Mouse (Mus musculus) midbrain, embryonic 11.5 days (tissue): ENCODE data around the gene Olfr124. TPM values are rescaled to one million over a fixed set of nuclear protein-coding genes. Genes with fewer than 3 reads are reported as not detected.

Experiments
- ATAC-seq: fragments of 200-750 bp; cut with Nextera tagmentation; 2 replicates; pipeline ENCODE4 v1.8.0; 2017; ENCODE audit warnings: moderate TSS enrichment, moderate library complexity; ENCODE audit not compliant: low FRiP score
- DNase-seq: peaks from one replicate; pipeline ENCODE4 v3.0.0; 2015; ENCODE audit warnings: low spot score; ENCODE audit errors: missing footprints
- H3K27ac ChIP-seq: fragments of 300-500 bp; sonication (generic); 2 replicates; pipeline ENCODE4 v1.5.1; 2014; ENCODE audit warnings: low read depth, low read length
- H3K27me3 ChIP-seq: fragments of 300-500 bp; sonication (generic); 2 replicates; pipeline ENCODE4 v1.6.1; 2014; ENCODE audit warnings: mild to moderate bottlenecking, low read length, moderate library complexity, mixed read lengths; ENCODE audit not compliant: control insufficient read depth, insufficient read depth
- H3K36me3 ChIP-seq: fragments of 300-500 bp; sonication (generic); 2 replicates; pipeline ENCODE4 v1.6.1; 2014; ENCODE audit warnings: mild to moderate bottlenecking, low read length, moderate library complexity, mixed read lengths; ENCODE audit not compliant: control insufficient read depth, insufficient read depth
- H3K4me1 ChIP-seq: fragments of 300-500 bp; sonication (generic); 2 replicates; pipeline ENCODE4 v1.6.1; 2014; ENCODE audit warnings: low read length; ENCODE audit not compliant: control insufficient read depth, insufficient read depth
- H3K4me2 ChIP-seq: fragments of 300-500 bp; sonication (generic); 2 replicates; pipeline ENCODE4 v1.6.1; 2014; ENCODE audit warnings: mild to moderate bottlenecking, moderate library complexity
- H3K4me3 ChIP-seq: fragments of 300-500 bp; sonication (generic); 2 replicates; pipeline ENCODE4 v1.5.1; 2014; ENCODE audit warnings: low read depth, low read length
- H3K9ac ChIP-seq: fragments of 300-500 bp; sonication (generic); 2 replicates; pipeline ENCODE4 v1.6.1; 2014; ENCODE audit warnings: low read length
- H3K9me3 ChIP-seq: fragments of 300-500 bp; sonication (generic); 2 replicates; pipeline ENCODE4 v1.6.1; 2016; ENCODE audit warnings: low read length; ENCODE audit not compliant: control insufficient read depth
- WGBS: fragments of 180-500 bp; shearing (Covaris S2); extraction: QIAGEN DNeasy Blood & Tissue Kit; methylation state at CpG from one replicate; pipeline ENCODE4 v1.1.7; 2014; 5-methylcytosine and 5-hydroxymethylcytosine counted together
- polyA plus RNA-seq: library from polyadenylated mRNA; unstranded; fragments of >200 nt; fragmentation: Nextera tagmentation; extraction: Ambion mirVana; gene quantifications from 2 replicates; pipeline ENCODE4 v1.2.1, GENCODE M21; 2014

Olfr124 gene
- polyA plus RNA-seq: not detected in 2 replicates

- Histone ChIP-seq H3K4me2 (no peak within 1 kb of the TSS), H3K36me3 (no peaks in the 10 kb centered on the region), H3K4me3 (no peak within 1 kb of the TSS), H3K9ac (no peak within 1 kb of the TSS), H3K9me3 (no peaks in the 10 kb centered on the region), H3K4me1 (no peaks in the 10 kb centered on the region), H3K27me3 (no peaks in the 10 kb centered on the region), H3K27ac (no peak within 1 kb of the TSS)
- ATAC-seq (no peak), DNase-seq (no peak)
- 83% methylated on average over 3 of the region's 3 CpGs for WGBS
These were observed at the start of gene Olfr124 for GRCm38 (mm10) chr17:37799588-37799987. TSS of gene Olfr124 (plus strand) at chr17:37799888.

DNA sequence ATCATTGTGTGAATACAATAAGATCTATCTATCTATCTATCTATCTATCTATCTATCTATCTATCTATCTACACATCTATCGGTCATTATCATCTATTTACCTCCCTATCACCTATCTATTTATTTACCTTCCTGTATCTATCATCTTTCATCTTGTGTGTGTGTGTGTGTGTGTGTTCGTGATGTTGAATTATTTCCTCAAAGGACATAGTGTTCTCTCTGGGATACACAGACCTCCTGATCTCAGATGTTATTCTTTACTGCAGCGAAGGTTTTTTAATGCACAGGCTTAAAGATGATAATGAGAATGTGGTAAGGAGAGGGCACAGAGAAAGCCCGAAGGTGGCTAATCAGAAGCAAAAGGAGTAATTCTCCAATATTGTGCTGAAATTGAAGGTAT lies 31.4 kb upstream of the Olfr124 start, which contains the start of gene Olfr122:
TSS of gene Olfr122 (plus strand) at position 301 of the 400 bp plus-strand sequence.
- H3K4me2 ChIP-seq: no peak within 1 kb of the TSS
- no peak for DNase-seq

GRCm38 (mm10) chr17:37793229-37793628 lies 6.5 kb upstream of the Olfr124 start, which contains the start of gene Olfr123:
TSS of gene Olfr123 (plus strand) at chr17:37793529.
- Histone ChIP-seq H3K9me3 (no peaks in the 10 kb centered on the region), H3K9ac (no peak within 1 kb of the TSS), H3K4me2 (no peak within 1 kb of the TSS), H3K4me1 (no peaks in the 10 kb centered on the region), H3K36me3 (no peaks in the 10 kb centered on the region), H3K4me3 (no peak within 1 kb of the TSS), H3K27me3 (no peaks in the 10 kb centered on the region), H3K27ac (no peak within 1 kb of the TSS)
- WGBS: 92% methylated on average over 2 of the region's 2 CpGs
- DNase-seq: no peak
- ATAC-seq: no peak

More for the DNA sequence above, 31.4 kb upstream of the Olfr124 start, which contains the start of gene Olfr122:
- ATAC-seq: no peak
- Histone ChIP-seq H3K4me1 (no peaks in the 10 kb centered on the region), H3K27ac (no peak within 1 kb of the TSS), H3K4me3 (no peak within 1 kb of the TSS), H3K9ac (no peak within 1 kb of the TSS), H3K36me3 (no peaks in the 10 kb centered on the region), H3K9me3 (no peaks in the 10 kb centered on the region), H3K27me3 (no peaks in the 10 kb centered on the region)
- WGBS: 88% methylated on average over 4 of the region's 4 CpGs

DNA sequence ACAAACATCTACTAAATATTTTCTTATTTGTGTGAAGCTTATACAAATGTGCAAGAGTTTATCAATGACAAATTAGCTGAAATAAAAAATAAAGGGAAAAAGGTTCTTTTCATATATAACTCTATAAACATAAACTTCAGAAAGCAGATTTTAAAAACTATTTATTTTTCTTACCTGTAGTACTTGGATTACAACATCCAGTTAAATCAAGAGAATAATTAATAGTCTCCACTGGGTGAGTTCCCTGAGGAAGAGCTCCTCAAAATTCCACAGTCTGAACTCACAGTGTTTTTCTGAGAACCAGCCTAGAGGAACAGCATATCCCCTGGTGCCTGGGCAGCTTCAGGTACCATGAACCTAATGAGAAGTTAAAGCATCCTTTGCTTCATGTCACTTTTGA lies 33.0 kb downstream of the Olfr124 start, which contains the start of gene Olfr125:
TSS of gene Olfr125 (plus strand) at position 301 of the 400 bp plus-strand sequence.
- H3K4me2 ChIP-seq: no peak within 1 kb of the TSS
- H3K36me3 ChIP-seq: no peaks in the 10 kb centered on the region
- no peak within 1 kb of the TSS for H3K27ac ChIP-seq
- H3K9me3 ChIP-seq: no peaks in the 10 kb centered on the region
- H3K4me3 ChIP-seq: no peak within 1 kb of the TSS
- no peak within 1 kb of the TSS for H3K9ac ChIP-seq
- DNase-seq (no peak), ATAC-seq (no peak)
- H3K27me3 ChIP-seq: no peaks in the 10 kb centered on the region
- no peaks in the 10 kb centered on the region for H3K4me1 ChIP-seq

DNA sequence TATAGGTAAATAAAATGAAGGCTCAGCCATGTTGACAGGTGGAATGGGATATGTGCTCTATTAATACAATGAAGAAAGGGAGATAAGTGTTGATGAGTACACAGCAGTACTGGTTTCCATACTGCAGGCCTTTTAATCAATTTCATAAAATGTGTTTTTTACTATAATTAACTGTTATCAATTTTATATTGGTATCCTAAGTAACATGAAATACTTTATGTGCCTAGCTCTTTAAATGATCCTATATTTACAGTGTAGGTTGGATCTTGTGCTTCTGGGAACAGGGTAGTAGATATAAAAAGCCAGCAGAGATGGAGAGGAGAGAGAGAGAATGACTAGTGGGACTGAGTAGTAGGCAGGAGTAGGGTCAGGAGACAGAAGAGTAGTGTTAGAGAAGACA lies 47.5 kb downstream of the Olfr124 start, which contains the start of gene Olfr126:
TSS of gene Olfr126 (plus strand) at position 301 of the 400 bp plus-strand sequence.
- DNase-seq (no peak), ATAC-seq (no peak)
- Histone ChIP-seq H3K9me3 (no peaks in the 10 kb centered on the region), H3K27ac (no peak within 1 kb of the TSS), H3K4me3 (no peak within 1 kb of the TSS), H3K9ac (no peak within 1 kb of the TSS), H3K4me1 (no peaks in the 10 kb centered on the region), H3K27me3 (no peaks in the 10 kb centered on the region), H3K36me3 (no peaks in the 10 kb centered on the region), H3K4me2 (no peak within 1 kb of the TSS)

Other genes starting within 250 kb of the Olfr124 start
- gene Olfr112, start 230.4 kb upstream of the Olfr124 start, polyA plus RNA-seq: not detected in 2 replicates
- gene Olfr113, start 222.2 kb upstream of the Olfr124 start, polyA plus RNA-seq: not detected in 2 replicates
- gene Olfr114, start 207.1 kb upstream of the Olfr124 start, polyA plus RNA-seq: not detected in 2 replicates
- gene Olfr115, start 172.8 kb upstream of the Olfr124 start, polyA plus RNA-seq: not detected in 2 replicates
- not detected in 2 replicates for gene Olfr116, start 172.7 kb upstream of the Olfr124 start, polyA plus RNA-seq
- gene Olfr117, start 136.1 kb upstream of the Olfr124 start, polyA plus RNA-seq: not detected in 2 replicates
- not detected in 2 replicates for gene Olfr118, start 132.9 kb upstream of the Olfr124 start, polyA plus RNA-seq
- not detected in 2 replicates for gene Olfr119, start 103.3 kb upstream of the Olfr124 start, polyA plus RNA-seq
- gene Olfr120, start 78.1 kb upstream of the Olfr124 start, polyA plus RNA-seq: not detected in 2 replicates
- not detected in 2 replicates for gene Olfr121, start 51.0 kb upstream of the Olfr124 start, polyA plus RNA-seq
- not detected in 2 replicates for gene Olfr122, start 31.3 kb upstream of the Olfr124 start, polyA plus RNA-seq
- not detected in 2 replicates for gene Olfr123, start 6.4 kb upstream of the Olfr124 start, polyA plus RNA-seq
- gene Olfr125, start 33.1 kb downstream of the Olfr124 start, polyA plus RNA-seq: not detected in 2 replicates
- gene Olfr126, start 47.6 kb downstream of the Olfr124 start, polyA plus RNA-seq: not detected in 2 replicates
- gene Olfr127, start 100.5 kb downstream of the Olfr124 start, polyA plus RNA-seq: not detected in 2 replicates
- not detected in 2 replicates for gene Olfr128, start 120.7 kb downstream of the Olfr124 start, polyA plus RNA-seq
- not detected in 2 replicates for gene Olfr761, start 153.2 kb downstream of the Olfr124 start, polyA plus RNA-seq